Mouse (Mus musculus): Measurements from ENCODE around the gene Txnrd2. TPM values are rescaled to one million over a fixed set of nuclear protein-coding genes. Genes with fewer than 3 reads are reported as not detected.
A peak's percentile ranks its signal among the peaks of the same experiment; 100 is the strongest.

Txnrd2 gene
- total RNA-seq (2022) = 10 to 100 TPM; 17.2 to 23.5 (median 21.3) TPM

DNA sequence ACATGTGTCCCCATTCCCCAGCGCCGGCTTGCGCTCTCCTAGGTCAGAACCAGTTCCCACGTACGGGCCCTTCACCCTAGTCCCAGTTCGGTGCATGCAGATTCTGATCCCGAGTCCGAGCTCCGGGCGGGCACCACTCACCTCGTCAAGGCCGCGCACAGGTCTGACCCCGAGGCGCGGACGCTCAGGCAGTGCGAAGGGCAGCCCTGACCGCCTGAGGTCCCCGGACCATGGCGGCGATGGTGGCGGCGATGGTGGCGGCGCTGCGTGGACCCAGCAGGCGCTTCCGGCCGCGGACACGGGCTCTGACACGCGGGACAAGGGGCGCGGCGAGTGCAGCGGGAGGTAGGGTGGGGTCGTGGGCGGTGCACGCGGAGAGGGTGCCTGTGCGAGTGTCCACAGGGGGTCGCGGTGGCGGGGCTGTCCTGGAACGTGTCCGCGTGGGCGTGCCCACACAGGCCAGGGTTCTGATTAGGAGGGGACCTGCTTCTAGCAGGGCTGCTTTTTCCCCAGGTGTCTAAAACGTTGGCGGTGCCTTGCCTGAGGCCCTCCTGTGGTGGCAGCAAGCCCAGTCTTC is at the start of gene Txnrd2:
TSS of gene Txnrd2 (plus strand) at position 170 of the 577 bp plus-strand sequence.
- peak; percentile 62 to 74 for DNase-seq (ENCODE audit: low spot score in 2 of 2)

DNA sequence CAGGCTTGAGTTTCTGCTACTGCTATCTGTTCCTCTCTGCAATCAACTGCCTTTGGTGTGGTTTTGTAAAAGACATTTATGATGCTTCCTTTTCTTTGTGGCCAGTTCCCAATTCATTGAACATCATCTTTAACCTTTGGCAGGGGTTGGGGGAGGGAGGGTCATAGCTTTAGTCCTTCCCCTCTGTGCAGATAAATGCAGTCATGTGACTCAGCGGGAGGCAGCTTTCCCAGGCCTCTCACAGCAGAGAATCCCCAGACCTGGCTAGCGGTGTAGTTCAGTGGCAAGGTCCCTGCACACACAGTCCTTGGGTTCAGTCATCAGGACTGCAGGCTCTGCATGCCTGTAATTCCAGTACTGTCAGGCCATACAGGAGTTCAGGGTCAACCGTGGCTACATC is 49.0 kb upstream of the Txnrd2 start:
- DNase-seq (ENCODE audit: low spot score in 2 of 2) = no peak

DNA sequence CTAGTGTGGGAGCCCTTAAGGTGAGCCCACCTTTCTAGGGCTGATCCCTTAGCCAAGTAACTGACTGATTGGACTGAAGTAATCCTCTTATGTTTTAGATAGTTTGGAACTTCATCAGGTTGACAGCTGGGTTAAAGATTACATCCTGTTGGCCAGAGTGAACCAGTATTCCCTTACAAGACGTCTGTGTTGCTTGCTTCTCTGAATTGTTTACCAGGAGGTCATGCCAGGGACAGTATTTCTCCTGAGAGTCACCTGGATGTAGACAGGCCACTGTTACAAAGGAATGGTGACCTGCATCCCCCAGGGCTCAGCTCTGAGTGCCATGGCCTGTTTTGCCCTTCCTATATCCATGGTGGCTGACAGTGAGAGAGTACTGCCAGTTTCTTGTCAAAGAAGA is 47.7 kb upstream of the Txnrd2 start:
- no peak for DNase-seq (ENCODE audit: low spot score in 2 of 2)

GRCm38 (mm10) chr16:18379338-18380001 is 46.7 kb upstream of the Txnrd2 start:
- DNase-seq (ENCODE audit: low spot score in 2 of 2) = no peak

DNA sequence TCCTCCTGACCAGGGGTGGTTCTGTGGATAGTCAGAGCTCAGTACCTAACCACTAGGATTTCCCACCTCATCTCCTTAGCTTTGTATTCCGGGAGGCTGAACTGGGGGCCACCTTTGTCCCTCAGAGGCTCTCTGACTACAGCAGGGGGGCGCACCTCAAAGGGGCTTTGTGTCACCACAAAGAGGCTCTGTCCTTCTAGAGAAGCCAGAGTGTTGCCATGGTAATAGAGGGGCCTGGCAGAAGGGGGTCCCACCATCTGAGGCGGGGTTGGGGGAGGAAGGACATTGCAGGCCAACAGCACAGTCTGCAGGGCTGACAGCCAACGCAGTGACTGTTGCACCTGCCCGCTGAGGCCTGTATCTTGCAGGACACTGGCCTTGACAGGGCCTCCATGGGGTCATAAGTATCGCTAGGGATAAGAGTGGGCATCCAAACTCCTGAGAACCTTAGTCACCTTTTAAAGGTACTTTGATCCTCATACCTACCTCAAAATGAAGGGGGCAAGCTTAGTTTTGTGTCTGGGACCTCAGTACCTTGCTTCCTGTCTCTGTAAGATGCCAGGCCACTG is 45.6 kb upstream of the Txnrd2 start:
- DNase-seq (ENCODE audit: low spot score in 2 of 2) = no peak

- DNase-seq (ENCODE audit: low spot score in 2 of 2) = no peak
These were observed 44.4 kb upstream of the Txnrd2 start for GRCm38 (mm10) chr16:18381621-18382258.

- DNase-seq (ENCODE audit: low spot score in 2 of 2) = no peak
These were observed 43.0 kb upstream of the Txnrd2 start for GRCm38 (mm10) chr16:18383045-18383726.

- no peak for DNase-seq (ENCODE audit: low spot score in 2 of 2)
These were observed 42.4 kb upstream of the Txnrd2 start for GRCm38 (mm10) chr16:18383756-18384155.

- DNase-seq (ENCODE audit: low spot score in 2 of 2) = no peak
These were observed 42.0 kb upstream of the Txnrd2 start for GRCm38 (mm10) chr16:18384211-18384610.

DNA sequence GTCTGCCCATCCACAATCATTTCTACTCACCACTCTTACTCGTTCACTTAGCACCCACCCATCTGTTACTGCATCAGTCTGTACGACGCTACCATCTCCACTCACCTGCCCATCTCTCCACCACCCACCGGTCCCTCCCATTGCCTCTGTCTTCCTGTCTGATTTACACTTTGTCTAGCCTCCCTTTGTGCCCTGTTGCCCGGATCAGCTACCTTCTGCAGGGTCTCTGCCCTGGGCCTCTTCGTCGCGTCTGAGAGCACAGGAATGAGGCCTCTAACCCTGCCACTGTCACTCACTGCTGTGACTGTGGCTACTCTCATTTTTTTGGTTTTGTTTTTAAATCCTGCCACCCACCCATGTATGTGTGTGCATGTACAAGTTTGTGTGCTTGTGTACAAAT is 41.5 kb upstream of the Txnrd2 start:
- no peak for DNase-seq (ENCODE audit: low spot score in 2 of 2)

- no peak for DNase-seq (ENCODE audit: low spot score in 2 of 2)
These were observed 40.8 kb upstream of the Txnrd2 start for GRCm38 (mm10) chr16:18385411-18385810.

DNA sequence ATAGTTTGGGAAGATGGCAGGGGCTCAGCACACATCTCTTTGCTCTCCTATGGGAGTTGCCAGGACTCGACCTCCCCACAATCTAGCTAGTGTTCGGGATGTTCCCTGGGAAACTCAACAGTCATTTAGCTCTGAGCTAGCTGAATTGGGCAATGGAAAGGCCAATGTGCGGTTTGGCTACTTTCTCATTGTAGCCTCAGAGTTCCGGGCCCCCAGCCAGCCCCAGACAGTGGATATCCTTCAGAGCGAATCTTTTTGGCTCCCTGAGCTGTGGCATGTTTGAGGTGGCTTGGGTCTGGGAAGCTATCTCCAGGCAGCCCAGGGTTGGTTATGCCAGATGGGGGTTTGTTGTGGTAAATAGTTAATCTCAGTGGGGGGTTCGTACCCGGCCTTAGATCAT is 39.7 kb upstream of the Txnrd2 start:
- peak in 1 of 2 experiments; percentile 59 for DNase-seq (ENCODE audit: low spot score in 2 of 2)

- no peak for DNase-seq (ENCODE audit: low spot score in 2 of 2)
These were observed 39.2 kb upstream of the Txnrd2 start for GRCm38 (mm10) chr16:18386972-18387371.

DNA sequence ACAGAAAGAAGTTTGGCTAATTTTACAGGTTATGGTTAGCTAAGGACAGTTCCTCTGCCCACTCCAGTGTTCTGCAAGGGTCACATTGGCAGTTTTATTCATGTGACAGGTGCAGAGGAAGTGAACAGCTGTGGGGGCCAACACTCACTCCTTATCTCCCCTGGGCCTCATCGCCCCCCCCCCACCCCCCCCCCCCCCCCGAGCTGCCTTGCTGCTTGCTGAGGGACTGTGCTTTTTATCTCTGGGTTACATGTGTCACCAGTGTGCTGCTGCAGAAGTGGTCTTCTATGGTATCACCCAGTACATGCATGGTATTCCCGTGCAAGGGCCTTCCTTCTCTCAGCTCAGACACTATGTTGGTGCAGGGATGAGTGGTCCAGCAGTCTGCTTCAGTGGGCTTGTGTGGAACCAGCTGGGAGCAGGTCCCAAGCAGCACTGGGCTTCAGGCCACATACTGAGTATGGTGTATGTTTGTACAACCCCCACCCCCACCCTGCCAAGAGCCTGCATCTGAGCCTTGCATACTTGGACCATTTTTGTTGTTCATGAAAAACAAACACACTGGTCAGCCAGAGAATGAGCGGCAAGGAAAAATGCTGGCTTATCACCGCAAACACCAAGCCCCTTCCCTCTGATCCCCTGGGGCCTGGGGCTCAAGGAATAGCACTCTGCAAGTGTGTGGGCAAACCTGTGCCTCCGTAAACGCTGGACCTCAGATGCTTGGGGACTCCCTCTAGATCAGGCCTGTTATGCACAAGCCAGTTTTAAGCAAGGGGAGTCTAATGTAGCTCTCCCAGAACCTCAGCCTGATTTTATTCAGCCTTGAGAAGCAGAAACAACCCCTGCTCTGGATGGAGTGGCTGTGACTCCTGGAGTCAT is 38.2 kb upstream of the Txnrd2 start:
- no peak for DNase-seq (ENCODE audit: low spot score in 2 of 2)

GRCm38 (mm10) chr16:18388583-18389435 is 37.4 kb upstream of the Txnrd2 start:
- no peak for DNase-seq (ENCODE audit: low spot score in 2 of 2)

- no peak for DNase-seq (ENCODE audit: low spot score in 2 of 2)
These were observed 35.8 kb upstream of the Txnrd2 start for GRCm38 (mm10) chr16:18390399-18390798.

DNA sequence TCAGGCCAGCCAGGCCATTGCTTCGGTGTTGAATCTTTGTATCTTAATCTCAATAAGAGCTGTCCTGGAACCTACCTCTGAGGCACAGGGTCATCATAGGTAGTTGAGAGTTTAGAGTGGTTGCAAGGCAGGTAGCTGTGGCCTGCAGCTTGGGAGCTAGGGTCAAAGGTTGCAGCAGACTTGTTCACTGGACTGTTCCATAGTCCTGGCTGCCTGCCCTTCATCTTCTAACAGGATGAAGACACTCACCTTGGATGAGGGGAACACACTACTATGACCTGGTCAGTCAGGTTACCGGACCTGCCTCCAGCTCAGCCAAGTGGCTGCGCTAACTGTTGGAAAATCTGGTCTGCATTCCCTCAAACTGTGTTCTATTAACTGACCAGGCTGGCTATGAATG is 35.1 kb upstream of the Txnrd2 start:
- no peak for DNase-seq (ENCODE audit: low spot score in 2 of 2)

- DNase-seq (ENCODE audit: low spot score in 2 of 2) = no peak
These were observed 34.5 kb upstream of the Txnrd2 start for GRCm38 (mm10) chr16:18391728-18392127.

DNA sequence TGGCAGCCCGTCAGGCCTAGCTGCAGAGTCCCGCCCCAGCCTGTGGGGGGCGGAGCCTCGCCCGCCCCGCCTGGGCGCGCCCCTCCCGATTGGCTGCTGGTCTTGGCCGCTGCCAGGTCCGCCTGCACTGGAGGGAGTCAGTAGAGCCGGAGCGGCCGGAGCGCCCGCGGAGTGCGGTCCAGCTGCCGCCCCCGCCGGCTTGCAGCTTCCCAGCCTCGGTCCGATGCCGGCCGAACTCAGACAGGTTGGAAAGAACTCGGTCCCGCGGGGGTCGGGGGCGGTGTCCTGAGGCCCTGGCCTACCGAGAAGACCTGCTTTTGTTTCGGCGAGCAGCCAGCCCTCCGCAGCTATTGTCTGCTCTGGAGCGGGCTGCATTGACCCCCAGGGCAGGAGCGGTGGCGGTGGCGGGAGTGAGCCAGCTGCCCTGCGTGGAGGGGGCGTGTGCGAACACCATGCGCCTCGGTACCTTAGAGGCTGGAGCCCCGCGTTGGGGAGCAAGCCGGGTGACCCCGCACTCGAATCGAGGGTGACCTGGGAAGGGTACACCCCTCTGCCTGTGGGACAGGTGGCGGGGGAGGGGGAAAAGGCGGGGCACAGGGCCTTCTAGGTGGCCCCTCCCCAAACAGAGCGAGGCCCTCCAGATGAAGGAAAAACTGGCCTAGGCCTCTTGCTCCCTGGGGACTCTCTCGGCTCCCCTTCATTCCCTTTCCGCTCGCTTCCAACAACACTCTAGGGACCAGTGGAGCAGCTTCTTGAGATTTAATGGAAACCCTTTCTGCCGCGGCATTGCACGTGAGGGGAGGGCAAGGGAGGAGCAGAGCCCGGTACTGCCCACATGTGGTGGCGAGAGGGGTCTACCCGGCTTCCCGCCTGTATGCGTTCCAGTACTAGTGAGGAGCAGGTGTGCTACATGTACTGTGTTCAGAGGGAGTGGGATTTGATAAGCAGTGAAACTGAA is 33.4 kb upstream of the Txnrd2 start:
- DNase-seq (ENCODE audit: low spot score in 2 of 2) = peak; percentile 86 to 91

Data from gastrocnemius, adult 8-10 months (tissue).